Mouse (Mus musculus): ENCODE measurements around the gene Asap2. TPM values are rescaled to one million over a fixed set of nuclear protein-coding genes. Genes with fewer than 3 reads are reported as not detected.

Asap2 gene
- polyA plus RNA-seq, 1 experiment from 2014 or later, result 8.3 TPM

- Histone ChIP-seq H3K27ac (ENCODE audit: low read length) (no peak overlapping the region), H3K9me3 (ENCODE audit: control insufficient read depth, low read length) (no peaks in the 10 kb centered on the region), H3K4me3 (ENCODE audit: low read length) (no peak overlapping the region), H3K9ac (ENCODE audit: low read length) (no peak overlapping the region), H3K4me1 (replicated peaks; ENCODE audit: control insufficient read depth, insufficient read depth, low read length) (peaks cover 19% of the 10 kb centered on the region), H3K4me2 (ENCODE audit: low read depth, low read length) (no peak overlapping the region), H3K36me3 (ENCODE audit: control insufficient read depth, insufficient read depth, low read length) (peaks cover 5% of the 10 kb centered on the region; the same call in 1 of the 2 replicates), H3K27me3 (ENCODE audit: control insufficient read depth, insufficient read depth, low read depth, low read length) (no peaks in the 10 kb centered on the region)
- 84% methylated on average over 6 of the region's 6 CpGs for WGBS
- ATAC-seq (ENCODE audit: low read depth), result no peak
These were observed 177.9 kb downstream of the Asap2 start for GRCm38 (mm10) chr12:21168149-21168548.

GRCm38 (mm10) chr12:21171776-21172490 lies 181.7 kb downstream of the Asap2 start:
- peak; percentile 40; the same call in 1 of the 2 replicates for ATAC-seq (ENCODE audit: low read depth)
- Histone ChIP-seq H3K4me1 (replicated peaks; ENCODE audit: control insufficient read depth, insufficient read depth, low read length) (peaks cover 11% of the 10 kb centered on the region), H3K9me3 (ENCODE audit: control insufficient read depth, low read length) (no peaks in the 10 kb centered on the region), H3K4me3 (ENCODE audit: low read length) (no peak overlapping the region), H3K27me3 (ENCODE audit: control insufficient read depth, insufficient read depth, low read depth, low read length) (no peaks in the 10 kb centered on the region), H3K27ac (ENCODE audit: low read length) (no peak overlapping the region), H3K4me2 (ENCODE audit: low read depth, low read length) (no peak overlapping the region), H3K9ac (ENCODE audit: low read length) (no peak overlapping the region), H3K36me3 (ENCODE audit: control insufficient read depth, insufficient read depth, low read length) (peaks cover 5% of the 10 kb centered on the region; the same call in 1 of the 2 replicates)
- 62% methylated on average over 11 of the region's 11 CpGs for WGBS

- Histone ChIP-seq H3K4me2 (ENCODE audit: low read depth, low read length) (no peak overlapping the region), H3K27ac (ENCODE audit: low read length) (no peak overlapping the region), H3K4me1 (replicated peaks; ENCODE audit: control insufficient read depth, insufficient read depth, low read length) (no peaks in the 10 kb centered on the region), H3K36me3 (ENCODE audit: control insufficient read depth, insufficient read depth, low read length) (peaks cover 4% of the 10 kb centered on the region; the same call in 1 of the 2 replicates), H3K9ac (ENCODE audit: low read length) (no peak overlapping the region), H3K9me3 (ENCODE audit: control insufficient read depth, low read length) (no peaks in the 10 kb centered on the region), H3K4me3 (ENCODE audit: low read length) (no peak overlapping the region), H3K27me3 (ENCODE audit: control insufficient read depth, insufficient read depth, low read depth, low read length) (no peaks in the 10 kb centered on the region)
- WGBS, result 75% methylated on average over 7 of the region's 7 CpGs
- no peak for ATAC-seq (ENCODE audit: low read depth)
These were observed 183.7 kb downstream of the Asap2 start for GRCm38 (mm10) chr12:21173847-21174412.

GRCm38 (mm10) chr12:21176399-21176798 lies 186.1 kb downstream of the Asap2 start:
- Histone ChIP-seq H3K9ac (ENCODE audit: low read length) (no peak overlapping the region), H3K4me2 (ENCODE audit: low read depth, low read length) (no peak overlapping the region), H3K36me3 (ENCODE audit: control insufficient read depth, insufficient read depth, low read length) (no peaks in the 10 kb centered on the region), H3K27me3 (ENCODE audit: control insufficient read depth, insufficient read depth, low read depth, low read length) (no peaks in the 10 kb centered on the region), H3K4me3 (ENCODE audit: low read length) (no peak overlapping the region), H3K27ac (ENCODE audit: low read length) (no peak overlapping the region), H3K9me3 (ENCODE audit: control insufficient read depth, low read length) (no peaks in the 10 kb centered on the region), H3K4me1 (replicated peaks; ENCODE audit: control insufficient read depth, insufficient read depth, low read length) (no peaks in the 10 kb centered on the region; the same call in 1 of the 2 replicates)
- 89% methylated on average over 5 of the region's 5 CpGs for WGBS
- no peak for ATAC-seq (ENCODE audit: low read depth)

DNA sequence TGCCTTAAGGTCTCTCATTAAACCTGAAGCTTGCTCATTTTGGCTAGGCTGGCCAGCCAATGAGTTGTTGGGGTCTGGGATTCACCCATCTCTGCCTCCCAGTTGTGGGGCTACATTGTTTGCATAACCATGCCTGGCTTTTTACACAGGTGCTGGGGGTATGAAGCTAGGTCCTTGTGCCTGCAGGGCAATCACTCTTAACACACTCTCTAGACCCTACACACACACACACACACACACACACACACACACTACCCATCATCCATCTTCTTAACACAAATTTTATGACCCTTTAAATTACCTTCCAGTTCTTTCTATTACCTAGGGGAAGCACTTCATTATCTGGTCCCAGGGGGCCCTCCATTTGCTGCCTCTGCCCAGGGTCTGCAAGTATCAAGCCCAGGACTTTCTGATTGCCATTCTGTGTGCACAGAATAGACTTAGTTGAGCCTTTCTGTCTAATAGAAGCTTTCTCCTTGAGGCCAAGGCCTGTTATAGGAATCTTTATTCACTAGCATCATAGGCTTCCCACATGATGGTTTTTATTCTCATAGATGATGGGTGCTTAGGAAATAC lies 187.0 kb downstream of the Asap2 start:
- H3K27me3 ChIP-seq (ENCODE audit: control insufficient read depth, insufficient read depth, low read depth, low read length), result no peaks in the 10 kb centered on the region
- no peaks in the 10 kb centered on the region for H3K9me3 ChIP-seq (ENCODE audit: control insufficient read depth, low read length)
- ATAC-seq (ENCODE audit: low read depth), result no peak
- no peak overlapping the region for H3K4me2 ChIP-seq (ENCODE audit: low read depth, low read length)
- H3K9ac ChIP-seq (ENCODE audit: low read length), result no peak overlapping the region
- no peaks in the 10 kb centered on the region; the same call in 1 of the 2 replicates for H3K4me1 ChIP-seq (replicated peaks; ENCODE audit: control insufficient read depth, insufficient read depth, low read length)
- no peaks in the 10 kb centered on the region for H3K36me3 ChIP-seq (ENCODE audit: control insufficient read depth, insufficient read depth, low read length)
- no peak overlapping the region for H3K27ac ChIP-seq (ENCODE audit: low read length)
- H3K4me3 ChIP-seq (ENCODE audit: low read length), result no peak overlapping the region

- 80% methylated on average over 6 of the region's 6 CpGs for WGBS
These were observed 189.8 kb downstream of the Asap2 start for GRCm38 (mm10) chr12:21180091-21180490.

GRCm38 (mm10) chr12:21182786-21183185 lies 192.5 kb downstream of the Asap2 start:
- no peak overlapping the region for H3K27ac ChIP-seq (ENCODE audit: low read length)
- WGBS, result 86% methylated on average over 4 of the region's 4 CpGs
- no peaks in the 10 kb centered on the region for H3K36me3 ChIP-seq (ENCODE audit: control insufficient read depth, insufficient read depth, low read length)
- no peak overlapping the region for H3K4me2 ChIP-seq (ENCODE audit: low read depth, low read length)
- H3K4me3 ChIP-seq (ENCODE audit: low read length), result no peak overlapping the region
- H3K4me1 ChIP-seq (replicated peaks; ENCODE audit: control insufficient read depth, insufficient read depth, low read length), result no peaks in the 10 kb centered on the region; the same call in 1 of the 2 replicates
- H3K27me3 ChIP-seq (ENCODE audit: control insufficient read depth, insufficient read depth, low read depth, low read length), result no peaks in the 10 kb centered on the region
- H3K9me3 ChIP-seq (ENCODE audit: control insufficient read depth, low read length), result no peaks in the 10 kb centered on the region
- ATAC-seq (ENCODE audit: low read depth), result no peak
- H3K9ac ChIP-seq (ENCODE audit: low read length), result no peak overlapping the region

More at GRCm38 (mm10) chr12:21180091-21180490, 189.8 kb downstream of the Asap2 start:
- Histone ChIP-seq H3K9me3 (ENCODE audit: control insufficient read depth, low read length) (no peaks in the 10 kb centered on the region), H3K4me3 (ENCODE audit: low read length) (no peak overlapping the region), H3K27me3 (ENCODE audit: control insufficient read depth, insufficient read depth, low read depth, low read length) (no peaks in the 10 kb centered on the region), H3K4me2 (ENCODE audit: low read depth, low read length) (no peak overlapping the region), H3K36me3 (ENCODE audit: control insufficient read depth, insufficient read depth, low read length) (no peaks in the 10 kb centered on the region), H3K9ac (ENCODE audit: low read length) (no peak overlapping the region), H3K4me1 (replicated peaks; ENCODE audit: control insufficient read depth, insufficient read depth, low read length) (no peaks in the 10 kb centered on the region; the same call in 1 of the 2 replicates), H3K27ac (ENCODE audit: low read length) (no peak overlapping the region)
- ATAC-seq (ENCODE audit: low read depth), result no peak

DNA sequence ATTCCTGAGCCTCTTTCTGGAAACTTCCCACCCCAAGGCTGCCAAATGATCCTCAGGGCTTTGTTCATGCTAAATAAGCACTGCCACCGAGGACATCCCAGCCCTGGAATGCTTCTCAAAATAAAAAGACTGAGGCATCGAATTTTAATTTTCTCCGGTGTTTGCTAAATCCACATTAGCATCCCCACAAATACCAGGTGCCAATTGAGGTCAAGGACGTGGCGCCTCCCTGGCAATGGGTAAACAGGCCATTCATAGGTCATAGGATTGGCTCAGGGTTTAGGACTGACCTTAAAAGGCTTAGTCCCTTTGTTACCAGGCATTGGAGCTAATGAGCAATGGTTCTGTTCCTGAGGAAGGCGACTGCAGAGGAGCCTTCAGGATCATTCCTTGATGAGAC lies 193.1 kb downstream of the Asap2 start:
- Histone ChIP-seq H3K4me2 (ENCODE audit: low read depth, low read length) (no peak overlapping the region), H3K36me3 (ENCODE audit: control insufficient read depth, insufficient read depth, low read length) (no peaks in the 10 kb centered on the region), H3K27ac (ENCODE audit: low read length) (no peak overlapping the region), H3K4me1 (replicated peaks; ENCODE audit: control insufficient read depth, insufficient read depth, low read length) (no peaks in the 10 kb centered on the region; the same call in 1 of the 2 replicates), H3K4me3 (ENCODE audit: low read length) (no peak overlapping the region), H3K27me3 (ENCODE audit: control insufficient read depth, insufficient read depth, low read depth, low read length) (no peaks in the 10 kb centered on the region), H3K9me3 (ENCODE audit: control insufficient read depth, low read length) (no peaks in the 10 kb centered on the region), H3K9ac (ENCODE audit: low read length) (no peak overlapping the region)
- WGBS, result 71% methylated on average over 6 of the region's 6 CpGs
- no peak for ATAC-seq (ENCODE audit: low read depth)

GRCm38 (mm10) chr12:21186145-21186544 lies 195.9 kb downstream of the Asap2 start:
- 82% methylated on average over 1 of the region's 1 CpGs for WGBS
- no peaks in the 10 kb centered on the region for H3K36me3 ChIP-seq (ENCODE audit: control insufficient read depth, insufficient read depth, low read length)
- H3K4me1 ChIP-seq (replicated peaks; ENCODE audit: control insufficient read depth, insufficient read depth, low read length), result no peaks in the 10 kb centered on the region; the same call in 1 of the 2 replicates
- no peaks in the 10 kb centered on the region for H3K27me3 ChIP-seq (ENCODE audit: control insufficient read depth, insufficient read depth, low read depth, low read length)
- no peak overlapping the region for H3K4me2 ChIP-seq (ENCODE audit: low read depth, low read length)
- no peak overlapping the region for H3K27ac ChIP-seq (ENCODE audit: low read length)
- no peak overlapping the region for H3K9ac ChIP-seq (ENCODE audit: low read length)
- ATAC-seq (ENCODE audit: low read depth), result no peak
- no peaks in the 10 kb centered on the region for H3K9me3 ChIP-seq (ENCODE audit: control insufficient read depth, low read length)
- no peak overlapping the region for H3K4me3 ChIP-seq (ENCODE audit: low read length)
